Mouse (Mus musculus): ENCODE measurements at regions not wholly inside any gene's neighbourhood (a gene's known extent, or its start where the extent isn't known, plus 50 kb on each side); places are given as distances from the start of the nearest gene placed in this dataset.

GRCm38 (mm10) chr12:95202486-95202885 lies 489.5 kb upstream of the Flrt2 start:
- Histone ChIP-seq H3K4me2 (ENCODE audit: low read depth) (no peak overlapping the region), H3K36me3 (replicated peaks; ENCODE audit: control insufficient read depth, insufficient read depth, low read depth) (no peaks in the 10 kb centered on the region), H3K9me3 (ENCODE audit: control insufficient read depth, low read length) (no peaks in the 10 kb centered on the region), H3K27me3 (ENCODE audit: control insufficient read depth, insufficient read depth, low read length) (no peaks in the 10 kb centered on the region), H3K4me1 (replicated peaks; ENCODE audit: control insufficient read depth in 2 of 2, insufficient read depth in 2 of 2, low read length in 1 of 2) (no peaks in the 10 kb centered on the region), H3K9ac (replicated peaks) (no peak overlapping the region), H3K27ac (no peak overlapping the region), H3K4me3 (ENCODE audit: insufficient read depth in 1 of 2, low read depth in 2 of 2, low read length in 2 of 2) (no peak overlapping the region)
- DNase-seq (ENCODE audit: low read depth in 3 of 3, low spot score in 3 of 3) (no peak), ATAC-seq (ENCODE audit: insufficient read depth) (no peak)
- 69% methylated on average over 8 of the region's 8 CpGs for WGBS (ENCODE audit: insufficient replicate concordance)
- TF ChIP-seq CTCF (IDR thresholded peaks at IDR 0.05; ENCODE audit: low read depth) (no peak), EP300 (IDR thresholded peaks at IDR 0.05; ENCODE audit: low read depth) (no peak)

GRCm38 (mm10) chr12:95205081-95205480 lies 486.9 kb upstream of the Flrt2 start:
- Histone ChIP-seq H3K36me3 (replicated peaks; ENCODE audit: control insufficient read depth, insufficient read depth, low read depth) (no peaks in the 10 kb centered on the region), H3K9ac (replicated peaks) (no peak overlapping the region), H3K27ac (no peak overlapping the region), H3K9me3 (ENCODE audit: control insufficient read depth, low read length) (no peaks in the 10 kb centered on the region), H3K4me3 (ENCODE audit: insufficient read depth in 1 of 2, low read depth in 2 of 2, low read length in 2 of 2) (no peak overlapping the region), H3K4me2 (ENCODE audit: low read depth) (no peak overlapping the region), H3K4me1 (replicated peaks; ENCODE audit: control insufficient read depth in 2 of 2, insufficient read depth in 2 of 2, low read length in 1 of 2) (no peaks in the 10 kb centered on the region), H3K27me3 (ENCODE audit: control insufficient read depth, insufficient read depth, low read length) (no peaks in the 10 kb centered on the region)
- TF ChIP-seq EP300 (IDR thresholded peaks at IDR 0.05; ENCODE audit: low read depth) = no peak
- no peak for TF ChIP-seq CTCF (IDR thresholded peaks at IDR 0.05; ENCODE audit: low read depth)
- WGBS (ENCODE audit: insufficient replicate concordance) = 63% methylated on average over 3 of the region's 3 CpGs
- DNase-seq (ENCODE audit: low read depth in 3 of 3, low spot score in 3 of 3) = no peak
- ATAC-seq (ENCODE audit: insufficient read depth) = no peak

GRCm38 (mm10) chr12:95239158-95239779 lies 452.8 kb upstream of the Flrt2 start:
- no peak overlapping the region for H3K9ac ChIP-seq (replicated peaks)
- H3K36me3 ChIP-seq (replicated peaks; ENCODE audit: control insufficient read depth, insufficient read depth, low read depth) = no peaks in the 10 kb centered on the region
- H3K4me3 ChIP-seq (ENCODE audit: insufficient read depth in 1 of 2, low read depth in 2 of 2, low read length in 2 of 2) = no peak overlapping the region
- DNase-seq (ENCODE audit: low read depth in 3 of 3, low spot score in 3 of 3) = no peak
- no peak overlapping the region for H3K27ac ChIP-seq
- H3K27me3 ChIP-seq (ENCODE audit: control insufficient read depth, insufficient read depth, low read length) = no peaks in the 10 kb centered on the region
- no peak for TF ChIP-seq EP300 (IDR thresholded peaks at IDR 0.05; ENCODE audit: low read depth)
- no peak for TF ChIP-seq CTCF (IDR thresholded peaks at IDR 0.05; ENCODE audit: low read depth)
- no peaks in the 10 kb centered on the region for H3K4me1 ChIP-seq (replicated peaks; ENCODE audit: control insufficient read depth in 2 of 2, insufficient read depth in 2 of 2, low read length in 1 of 2)
- H3K9me3 ChIP-seq (ENCODE audit: control insufficient read depth, low read length) = no peaks in the 10 kb centered on the region
- ATAC-seq (ENCODE audit: insufficient read depth) = no peak
- H3K4me2 ChIP-seq (ENCODE audit: low read depth) = no peak overlapping the region
- WGBS (ENCODE audit: insufficient replicate concordance) = 9% methylated on average over 3 of the region's 3 CpGs

DNA sequence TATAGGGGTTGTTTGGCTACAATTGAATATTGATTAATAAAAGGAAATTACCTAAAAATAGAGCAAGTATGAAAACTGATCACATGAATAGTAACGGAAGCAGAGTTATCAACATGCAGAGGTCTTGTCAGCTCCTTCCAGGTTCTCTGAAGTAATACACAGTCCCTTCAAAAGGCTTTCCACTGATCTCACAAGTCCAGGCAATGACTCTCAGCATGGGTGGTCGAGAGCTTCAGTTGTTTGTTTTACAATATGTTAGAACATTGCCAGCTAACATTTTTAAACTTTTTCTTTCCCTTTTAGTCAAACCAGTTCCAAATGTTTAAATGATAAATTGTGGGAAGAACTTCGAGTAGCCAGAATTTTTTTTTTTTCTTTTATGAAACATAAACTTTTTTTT lies 424.8 kb upstream of the Flrt2 start:
- Histone ChIP-seq H3K36me3 (replicated peaks; ENCODE audit: control insufficient read depth, insufficient read depth, low read depth) (no peaks in the 10 kb centered on the region), H3K27me3 (ENCODE audit: control insufficient read depth, insufficient read depth, low read length) (no peaks in the 10 kb centered on the region), H3K4me2 (ENCODE audit: low read depth) (no peak overlapping the region), H3K4me1 (replicated peaks; ENCODE audit: control insufficient read depth in 2 of 2, insufficient read depth in 2 of 2, low read length in 1 of 2) (no peaks in the 10 kb centered on the region), H3K27ac (no peak overlapping the region), H3K4me3 (ENCODE audit: insufficient read depth in 1 of 2, low read depth in 2 of 2, low read length in 2 of 2) (no peak overlapping the region), H3K9ac (replicated peaks) (no peak overlapping the region), H3K9me3 (ENCODE audit: control insufficient read depth, low read length) (no peaks in the 10 kb centered on the region)
- DNase-seq (ENCODE audit: low read depth in 3 of 3, low spot score in 3 of 3) = no peak
- no peak for ATAC-seq (ENCODE audit: insufficient read depth)
- TF ChIP-seq EP300 (IDR thresholded peaks at IDR 0.05; ENCODE audit: low read depth) (no peak), CTCF (IDR thresholded peaks at IDR 0.05; ENCODE audit: low read depth) (no peak)
- 43% methylated on average over 3 of the region's 3 CpGs for WGBS (ENCODE audit: insufficient replicate concordance)

- no peaks in the 10 kb centered on the region for H3K36me3 ChIP-seq (replicated peaks; ENCODE audit: control insufficient read depth, insufficient read depth, low read depth)
- TF ChIP-seq CTCF (IDR thresholded peaks at IDR 0.05; ENCODE audit: low read depth) = no peak
- TF ChIP-seq EP300 (IDR thresholded peaks at IDR 0.05; ENCODE audit: low read depth) = no peak
- DNase-seq (ENCODE audit: low read depth in 3 of 3, low spot score in 3 of 3) (no peak), ATAC-seq (ENCODE audit: insufficient read depth) (no peak)
- no peaks in the 10 kb centered on the region for H3K9me3 ChIP-seq (ENCODE audit: control insufficient read depth, low read length)
- 64% methylated on average over 2 of the region's 2 CpGs for WGBS (ENCODE audit: insufficient replicate concordance)
- H3K4me1 ChIP-seq (replicated peaks; ENCODE audit: control insufficient read depth in 2 of 2, insufficient read depth in 2 of 2, low read length in 1 of 2) = no peaks in the 10 kb centered on the region
- no peak overlapping the region for H3K9ac ChIP-seq (replicated peaks)
- H3K4me2 ChIP-seq (ENCODE audit: low read depth) = no peak overlapping the region
- H3K4me3 ChIP-seq (ENCODE audit: insufficient read depth in 1 of 2, low read depth in 2 of 2, low read length in 2 of 2) = no peak overlapping the region
- no peak overlapping the region for H3K27ac ChIP-seq
- no peaks in the 10 kb centered on the region for H3K27me3 ChIP-seq (ENCODE audit: control insufficient read depth, insufficient read depth, low read length)
Measured at GRCm38 (mm10) chr12:95305386-95305785, 386.6 kb upstream of the Flrt2 start.

All from liver, embryonic 14.5 days (tissue).